Mouse (Mus musculus) E14TG2a.4 (cell line): ENCODE results near the gene Olfr1451.
"Not testable (repeated sequence)": the region's sequence is repeated elsewhere in the genome, so short reads cannot be mapped to it uniquely, and the experiment has no call there.

ENCODE experiments used
- H3K27me3 ChIP-seq: 2 replicates; pipeline ENCODE4 v1.6.1; 2014; ENCODE audit warnings: low read length, control low read depth; ENCODE audit not compliant: insufficient read depth
- H3K36me3 ChIP-seq: 2 replicates; pipeline ENCODE4 v1.6.1; 2014; ENCODE audit warnings: low read length, control low read depth; ENCODE audit not compliant: insufficient read depth
- H3K4me1 ChIP-seq: replicated peaks from 2 replicates; pipeline ENCODE4 v1.6.1; 2014; ENCODE audit warnings: low read depth, low read length, control low read depth
- H3K4me3 ChIP-seq: replicated peaks from 2 replicates; pipeline ENCODE4 v1.5.1; 2014; ENCODE audit warnings: mild to moderate bottlenecking, low read length
- H3K9me3 ChIP-seq: 2 replicates; pipeline ENCODE4 v1.6.1; 2014; ENCODE audit warnings: low read length, control low read depth
- CTCF ChIP-seq: conservative IDR thresholded peaks from 2 replicates; pipeline ENCODE4 v1.5.1; 2014; ENCODE audit warnings: low read length
- NANOG ChIP-seq: IDR thresholded peaks from 2 replicates; pipeline ENCODE4 v1.6.1; 2014; ENCODE audit warnings: borderline replicate concordance, low read length, mixed read lengths
- POU5F1 ChIP-seq: IDR thresholded peaks from 2 replicates; pipeline ENCODE4 v1.6.1; 2014; ENCODE audit warnings: low read length, borderline replicate concordance

Olfr1451 gene

GRCm38 (mm10) chr19:12994714-12995113, at the start of gene Olfr1451:
Gene Olfr1451 (plus strand): TSS chr19:12995014.
- no peak within 1 kb of the TSS for H3K4me3 ChIP-seq
- H3K9me3 ChIP-seq = peaks cover 10% of the 10 kb centered on the region; the same call in 1 of the 2 replicates
- no peaks in the 10 kb centered on the region for H3K27me3 ChIP-seq
- TF ChIP-seq POU5F1 = no peak
- TF ChIP-seq NANOG = no peak
- TF ChIP-seq CTCF = no peak
- no peaks in the 10 kb centered on the region for H3K4me1 ChIP-seq
- H3K36me3 ChIP-seq = no peaks in the 10 kb centered on the region

GRCm38 (mm10) chr19:12949958-12950357, 44.9 kb upstream of the Olfr1451 start, which contains the start of gene Olfr1450:
Gene Olfr1450 (plus strand): TSS chr19:12950258.
- Histone ChIP-seq H3K36me3 (no peaks in the 10 kb centered on the region), H3K4me1 (no peaks in the 10 kb centered on the region), H3K27me3 (no peaks in the 10 kb centered on the region), H3K9me3 (peaks cover 27% of the 10 kb centered on the region), H3K4me3 (no peak within 1 kb of the TSS)
- TF ChIP-seq CTCF (no peak), NANOG (no peak), POU5F1 (no peak)

- H3K4me1 ChIP-seq, H3K4me3 ChIP-seq, H3K27me3 ChIP-seq, H3K36me3 ChIP-seq: not testable (repeated sequence)
- H3K9me3 ChIP-seq = peaks cover 30% of the 10 kb centered on the region
Observed at GRCm38 (mm10) chr19:12970082-12970481, 24.7 kb upstream of the Olfr1451 start.

GRCm38 (mm10) chr19:12992316-12992715, 2.5 kb upstream of the Olfr1451 start:
- H3K4me3 ChIP-seq, H3K4me1 ChIP-seq, H3K36me3 ChIP-seq, H3K27me3 ChIP-seq: not testable (repeated sequence)
- H3K9me3 ChIP-seq = peaks cover 29% of the 10 kb centered on the region

DNA sequence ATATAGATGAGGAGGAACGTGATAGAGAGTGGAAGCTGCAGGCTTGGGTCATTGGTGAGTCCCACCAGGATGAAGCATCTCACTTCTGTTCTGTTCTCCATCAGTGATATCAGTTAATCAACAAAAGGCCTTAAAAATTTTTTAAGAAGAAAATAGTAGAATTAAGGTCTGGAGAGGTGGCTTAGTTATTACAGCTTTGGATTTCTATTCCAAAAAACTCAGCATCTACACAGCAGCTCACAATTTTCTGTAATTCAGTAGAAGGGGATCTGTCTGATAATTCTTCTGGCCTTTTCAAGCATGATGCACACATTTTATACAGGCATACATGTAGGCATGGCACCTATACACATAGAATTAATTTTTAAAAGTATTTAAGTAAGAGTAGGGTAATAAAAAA, 33.4 kb downstream of the Olfr1451 start, which contains the start of gene Olfr1453:
Olfr1453 (minus strand) TSS at position 101 of the 400 bp plus-strand sequence.
- Histone ChIP-seq H3K27me3 (no peaks in the 10 kb centered on the region), H3K4me3 (no peak within 1 kb of the TSS), H3K4me1 (no peaks in the 10 kb centered on the region), H3K9me3 (no peaks in the 10 kb centered on the region), H3K36me3 (no peaks in the 10 kb centered on the region)
- TF ChIP-seq NANOG (no peak), POU5F1 (no peak), CTCF (no peak)
